Mouse (Mus musculus) kidney, adult 2 months (tissue): ENCODE measurements at regions not wholly inside any gene's neighbourhood (a gene's known extent, or its start where the extent isn't known, plus 50 kb on each side); places are given as distances from the start of the nearest gene placed in this dataset.

ENCODE experiments used
- CTCF ChIP-seq: fragments of 200-500 bp; conservative IDR thresholded peaks from 2 replicates; pipeline ENCODE4 v1.5.1; 2011; ENCODE audit warnings: low read depth, mild to moderate bottlenecking, control low read depth, low read length, moderate library complexity, mixed read lengths; ENCODE audit not compliant: insufficient read depth, insufficient read length
- POLR2A ChIP-seq: fragments of 200-500 bp; IDR thresholded peaks from one replicate; pipeline ENCODE4 v1.6.1; 2011; ENCODE audit warnings: low read depth, low read length, control low read depth

DNA sequence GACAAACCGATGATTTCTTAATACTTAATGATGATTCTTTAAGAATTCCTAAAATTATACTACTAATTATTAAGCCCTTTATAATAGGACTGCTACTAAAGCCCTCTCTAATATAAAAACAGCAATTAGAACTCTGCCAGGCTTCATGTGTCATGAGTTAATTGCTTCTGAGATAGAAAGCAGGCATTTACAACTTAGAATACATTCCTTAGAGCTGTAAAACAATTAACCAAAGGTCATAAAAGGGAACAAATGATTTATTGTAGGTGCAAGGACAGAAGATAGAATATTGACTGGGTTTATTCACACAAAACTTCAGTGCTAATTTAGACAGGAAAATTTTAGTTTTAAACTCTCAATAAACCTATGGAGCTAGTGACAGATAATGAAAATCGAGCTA lies 208.1 kb upstream of the Prmt6 start:
- TF ChIP-seq POLR2A (no peak), CTCF (no peak)
